Mouse (Mus musculus) left cerebral cortex, adult 11 months (tissue): ENCODE measurements at regions not wholly inside any gene's neighbourhood (a gene's known extent, or its start where the extent isn't known, plus 50 kb on each side); places are given as distances from the start of the nearest gene placed in this dataset.
A peak's percentile ranks its signal among the peaks of the same experiment; 100 is the strongest.

ENCODE experiments used
- DNase-seq: peaks from one replicate; pipeline ENCODE4 v3.0.0; 2022; ENCODE audit warnings: low spot score

DNA sequence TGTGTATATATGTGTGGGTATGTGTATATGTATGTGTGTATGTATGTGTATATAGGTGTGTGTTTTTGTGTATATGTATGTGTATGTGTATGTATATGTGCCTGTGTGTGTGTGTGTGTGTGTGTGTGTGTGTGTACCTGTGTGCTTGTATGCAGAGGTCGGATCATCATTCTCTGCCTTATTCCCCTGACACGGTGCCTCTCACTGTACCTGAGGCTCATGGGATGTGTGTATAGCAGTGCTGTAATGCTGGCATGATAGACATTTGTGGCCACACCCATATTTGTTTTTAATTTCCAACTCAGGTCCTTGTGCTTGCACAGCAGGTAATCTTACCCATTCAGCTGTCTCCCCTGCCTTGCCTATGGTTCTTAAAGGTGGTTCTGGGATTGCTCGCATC is 402.1 kb upstream of the Tmpo start:
- DNase-seq, result no peak

DNA sequence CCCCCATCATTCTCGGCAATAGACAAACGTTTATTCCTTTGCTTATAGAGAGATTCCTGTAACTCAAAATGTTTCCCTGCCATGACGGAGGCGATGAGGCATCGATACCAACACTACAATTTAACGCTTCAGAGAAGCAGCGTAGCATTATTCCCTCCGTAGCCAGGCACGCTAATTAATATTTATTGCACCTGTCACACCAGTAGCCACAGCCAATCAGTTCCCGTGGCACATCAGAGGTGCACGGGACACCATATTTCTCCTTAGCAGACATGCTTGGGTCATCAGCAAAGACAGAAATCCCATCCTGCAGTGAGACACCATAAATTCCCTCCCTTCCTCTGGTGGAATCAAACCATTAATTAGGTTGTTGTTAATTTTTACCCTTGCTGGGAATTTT is 399.8 kb upstream of the Tmpo start:
- DNase-seq, result no peak

DNA sequence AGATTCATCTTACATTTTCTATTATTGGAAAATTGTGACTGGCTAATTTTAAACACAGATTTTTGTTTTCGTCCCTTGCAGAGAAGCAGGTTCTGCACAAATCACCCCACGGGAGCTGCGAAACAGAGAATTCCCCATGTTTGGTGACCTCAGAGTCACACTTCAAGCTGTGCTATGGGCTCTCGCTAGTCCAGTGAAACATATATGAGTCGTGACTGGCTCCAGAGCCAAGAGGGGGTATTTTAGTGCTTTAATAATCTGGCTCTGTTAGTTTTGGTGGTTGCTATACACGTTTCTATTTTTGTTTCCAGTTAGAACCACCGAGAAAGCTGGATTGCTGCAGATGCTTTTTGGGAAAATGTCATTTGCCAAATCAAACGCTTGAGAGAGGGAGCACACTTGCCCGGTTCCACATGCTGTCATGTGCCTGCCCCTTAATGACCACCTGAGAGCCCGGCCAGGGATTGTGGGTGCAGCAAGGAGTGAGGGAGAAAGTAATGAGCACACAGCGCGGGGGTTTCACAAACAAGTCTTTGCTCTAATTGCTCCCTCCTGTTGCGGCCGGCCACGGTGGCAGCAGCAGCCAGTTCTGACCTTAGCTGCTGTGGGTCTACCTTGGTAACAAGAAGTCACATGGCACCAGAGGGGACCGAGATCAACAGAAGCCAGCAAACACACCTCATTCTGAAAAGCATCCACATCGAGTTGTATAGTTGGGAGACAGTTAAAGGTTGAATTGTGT is 394.4 kb upstream of the Tmpo start:
- DNase-seq, result no peak

DNA sequence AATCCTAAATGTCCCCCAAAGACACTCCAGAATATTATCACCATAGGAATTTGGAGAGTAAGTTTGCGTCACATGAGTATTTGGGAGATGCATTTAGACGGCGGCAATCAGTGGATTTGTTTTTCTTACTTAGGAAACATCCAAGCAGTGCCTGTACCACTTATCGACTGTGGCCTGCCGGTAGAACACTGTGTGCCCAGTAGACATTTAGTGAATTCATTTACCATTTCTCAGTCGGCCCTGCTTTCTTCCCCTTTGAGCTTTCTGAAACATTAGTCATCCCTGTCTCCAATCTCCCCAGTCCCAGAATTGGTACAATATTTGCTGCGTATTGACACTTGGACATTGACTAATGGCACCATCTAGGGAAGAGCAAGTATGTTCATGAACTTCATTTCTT is 391.7 kb upstream of the Tmpo start:
- DNase-seq, result no peak

DNA sequence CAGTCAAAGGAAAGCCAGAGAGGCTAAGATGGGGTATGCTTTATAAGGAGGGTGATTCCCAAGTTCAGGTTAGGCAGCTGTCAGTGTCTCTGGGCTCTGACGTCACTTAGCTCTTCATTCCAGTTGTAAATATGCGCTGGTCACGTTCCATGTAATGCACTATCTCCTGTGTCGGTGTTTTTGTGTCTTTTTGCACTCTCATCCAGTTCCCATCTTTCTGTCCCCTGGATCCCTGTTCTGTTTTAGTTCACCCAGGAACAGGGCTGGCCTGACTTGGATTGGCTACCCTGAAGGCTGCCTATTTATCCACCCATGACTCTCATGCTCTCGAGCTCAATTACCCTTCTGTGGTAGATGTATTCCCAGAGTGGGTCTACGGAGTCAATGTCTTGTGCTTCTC is 387.9 kb upstream of the Tmpo start:
- no peak for DNase-seq

DNA sequence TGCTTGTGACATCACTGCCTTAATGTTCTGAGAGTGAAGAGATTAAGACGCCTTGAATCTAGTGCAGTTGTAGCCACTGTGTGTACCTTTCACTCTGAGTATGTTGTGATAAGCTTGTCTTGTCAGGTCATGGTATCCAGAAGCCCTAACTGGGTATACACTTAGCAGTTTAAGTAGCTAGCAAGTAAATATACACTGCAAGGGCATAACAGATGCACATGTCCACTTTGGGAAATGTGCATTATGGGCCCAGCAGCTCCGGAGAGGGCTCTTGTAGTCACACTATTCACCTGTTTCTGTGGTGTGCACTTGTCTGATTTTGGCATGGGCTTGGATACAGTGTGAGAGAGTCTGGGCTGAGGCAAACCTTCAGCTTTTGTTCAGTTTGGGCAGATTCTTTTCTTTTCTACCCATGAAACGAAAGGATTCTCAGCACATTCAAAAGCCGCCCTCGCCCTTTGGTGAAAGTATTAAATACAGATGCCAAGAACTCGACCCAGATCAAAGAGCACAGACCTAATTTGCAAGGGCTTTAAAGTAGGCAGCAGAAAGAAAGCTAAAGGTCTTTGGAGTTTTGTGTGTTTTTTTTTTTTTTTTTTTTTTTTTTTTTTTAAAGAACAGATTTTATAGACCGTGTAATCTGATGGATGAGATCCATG is 385.1 kb upstream of the Tmpo start:
- DNase-seq, result no peak

DNA sequence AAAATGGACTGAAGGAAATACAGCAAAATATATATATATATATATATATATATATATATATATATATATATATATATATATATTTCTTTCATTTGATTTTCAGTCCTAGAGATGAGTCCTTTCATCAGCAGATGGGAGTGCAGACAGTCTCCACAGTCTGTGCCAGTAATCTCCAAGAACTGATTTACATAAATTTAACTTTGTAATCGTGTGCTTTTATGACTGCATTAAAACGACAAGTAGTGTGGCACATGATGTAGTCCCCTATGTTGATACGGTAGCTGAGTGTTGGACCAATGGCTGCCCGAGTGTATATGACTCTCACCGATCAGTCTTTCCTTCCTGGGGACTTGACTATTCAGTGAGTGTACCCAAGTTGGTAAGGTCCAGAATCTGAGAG is 378.2 kb upstream of the Tmpo start:
- DNase-seq, result no peak

DNA sequence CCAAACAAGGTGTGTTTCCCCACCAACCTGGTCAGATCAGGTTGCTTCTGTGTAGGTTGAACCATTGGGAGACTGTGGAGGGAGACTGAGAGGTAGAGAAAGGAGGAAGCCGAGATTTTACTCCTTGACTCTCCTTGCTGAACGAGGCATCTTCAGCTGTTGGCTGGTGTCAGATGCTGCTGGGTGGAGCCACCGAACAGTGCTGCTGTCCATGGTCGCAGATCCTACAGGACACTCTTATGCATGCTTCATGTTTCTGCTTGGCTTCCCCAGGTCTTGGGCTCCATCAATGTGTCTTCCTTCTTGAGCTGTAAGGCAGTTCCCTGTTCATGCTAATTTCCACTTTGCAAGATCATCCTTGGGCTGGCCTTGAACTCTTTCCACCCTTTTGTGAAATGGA is 367.0 kb upstream of the Tmpo start:
- DNase-seq, result no peak

DNA sequence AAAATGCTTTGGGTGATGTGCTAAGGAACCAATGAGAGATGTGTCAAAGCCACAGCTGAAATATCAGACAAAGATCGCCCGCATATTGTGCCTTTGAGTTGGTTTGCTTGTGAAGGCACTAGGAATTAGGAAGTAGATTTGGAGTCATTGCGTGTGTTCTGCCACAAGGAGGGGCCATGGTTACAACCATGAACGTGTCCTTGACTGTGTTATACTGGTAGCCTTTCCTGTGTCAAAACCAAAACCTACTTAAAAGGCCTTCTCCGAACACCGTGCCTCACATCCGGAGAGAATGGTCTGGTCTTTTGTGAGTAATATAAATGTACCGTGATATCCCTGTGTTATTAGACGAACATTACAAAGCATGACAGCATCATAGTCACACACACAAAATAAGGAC is 365.0 kb upstream of the Tmpo start:
- DNase-seq, result peak; percentile 41

DNA sequence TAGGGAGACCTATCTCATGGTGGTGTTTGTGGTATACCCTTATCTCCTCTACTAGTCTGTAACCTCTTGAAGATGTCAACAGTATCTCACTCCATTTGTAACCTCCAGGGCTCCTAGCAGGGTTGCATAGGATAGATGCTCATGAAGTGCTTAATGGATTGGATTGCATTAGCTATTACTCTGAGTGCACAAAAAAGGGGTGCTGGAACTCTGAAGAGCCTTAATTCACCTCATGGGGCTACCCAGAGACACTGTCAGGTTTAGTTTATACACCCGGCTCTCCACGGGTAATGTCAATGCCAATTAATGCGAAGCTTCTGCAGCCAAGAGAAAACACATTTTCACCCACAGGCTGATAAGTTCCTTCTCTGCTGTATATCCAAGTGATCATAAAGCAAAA is 364.3 kb upstream of the Tmpo start:
- no peak for DNase-seq

DNA sequence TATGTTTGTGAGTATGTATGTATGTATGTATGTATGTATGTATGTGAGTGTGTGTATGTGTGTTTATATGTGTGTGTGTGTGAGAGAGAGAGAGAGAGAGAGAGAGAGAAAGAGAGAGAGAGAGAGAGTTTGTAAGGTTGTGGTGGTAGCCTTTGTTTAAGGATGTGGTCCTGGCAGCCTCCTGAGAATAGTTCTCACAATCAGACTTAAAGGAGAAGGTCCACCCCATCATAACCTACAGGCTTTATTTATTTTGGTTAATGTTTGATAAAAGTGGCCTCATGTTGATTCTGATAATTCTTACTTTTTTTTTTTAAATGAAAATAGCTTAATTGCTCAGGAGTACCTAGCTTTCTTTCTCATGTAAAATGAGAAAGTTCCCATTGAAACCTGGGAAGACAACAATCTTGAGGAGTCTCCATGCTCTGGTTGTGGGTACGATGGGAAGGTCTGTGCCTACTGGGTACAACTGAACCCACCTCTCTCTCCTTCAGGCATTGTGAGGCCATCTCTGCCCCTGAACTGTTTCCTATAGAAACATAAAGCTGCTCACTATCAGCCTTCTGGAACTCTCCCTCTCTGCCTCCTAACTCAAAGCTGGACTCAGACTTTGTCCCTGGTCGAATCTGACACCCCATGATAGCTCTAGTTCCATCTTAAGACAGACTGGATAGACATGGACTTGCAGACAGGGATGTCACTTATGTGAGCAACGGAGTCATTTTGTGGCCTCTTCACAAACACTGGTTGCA is 362.2 kb upstream of the Tmpo start:
- no peak for DNase-seq

DNA sequence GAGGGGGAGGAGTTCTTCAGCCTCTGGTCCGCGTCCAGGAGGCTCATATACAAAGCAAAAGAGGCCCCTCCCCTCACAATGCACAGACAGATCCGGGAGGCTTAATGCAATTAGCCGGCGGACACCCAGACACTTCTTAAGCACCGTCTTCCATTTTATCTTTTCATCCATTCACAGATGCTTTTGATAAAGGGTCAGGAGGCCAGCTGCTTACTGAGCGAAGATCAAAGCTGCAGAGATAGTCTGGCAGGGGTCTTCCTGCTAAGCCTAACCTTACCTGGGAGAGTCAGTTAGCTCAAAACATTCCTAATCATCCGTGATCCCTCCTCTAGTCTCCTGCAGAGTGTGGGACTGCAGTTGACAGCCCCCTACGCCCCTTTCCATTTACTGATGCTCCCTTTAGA is 361.1 kb upstream of the Tmpo start:
- DNase-seq, result no peak

DNA sequence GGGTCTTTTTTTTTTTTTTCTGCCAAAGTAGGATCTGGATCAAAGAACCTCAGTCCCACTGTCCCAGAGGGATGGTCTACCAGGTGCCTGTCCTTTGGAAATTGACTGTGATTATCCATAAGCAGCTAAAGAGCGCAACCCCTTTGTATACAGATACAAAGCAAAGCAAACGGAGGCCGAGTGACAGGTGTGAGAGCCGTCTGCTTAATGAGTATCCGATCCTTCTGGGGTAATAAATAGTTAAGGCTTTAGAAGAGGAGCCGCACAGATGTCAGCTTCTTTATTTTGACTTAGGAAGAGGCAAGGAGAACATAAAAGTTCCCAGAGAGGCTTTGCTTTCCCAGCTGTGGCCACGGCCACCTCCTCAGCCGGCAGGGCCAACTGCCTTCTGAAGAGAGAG is 356.1 kb upstream of the Tmpo start:
- no peak for DNase-seq

DNA sequence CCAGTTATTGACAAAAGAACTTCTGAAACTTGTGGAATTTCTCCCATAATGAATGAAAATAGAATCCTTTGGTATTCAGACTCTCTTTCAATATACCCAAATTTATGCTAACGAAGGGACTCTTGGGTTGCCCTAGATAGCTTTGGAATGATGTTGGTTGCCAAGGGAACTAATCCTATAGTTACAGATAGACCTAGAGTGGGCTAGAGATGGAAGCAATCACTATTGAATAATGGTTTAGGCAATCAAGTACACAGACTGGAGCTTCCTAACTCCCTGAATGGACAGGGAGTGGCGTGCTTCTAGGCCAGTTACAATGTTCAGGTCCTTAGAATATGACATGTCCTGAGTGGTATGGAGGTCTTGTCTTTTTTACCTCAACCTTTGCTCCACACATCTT is 354.3 kb upstream of the Tmpo start:
- DNase-seq, result no peak

DNA sequence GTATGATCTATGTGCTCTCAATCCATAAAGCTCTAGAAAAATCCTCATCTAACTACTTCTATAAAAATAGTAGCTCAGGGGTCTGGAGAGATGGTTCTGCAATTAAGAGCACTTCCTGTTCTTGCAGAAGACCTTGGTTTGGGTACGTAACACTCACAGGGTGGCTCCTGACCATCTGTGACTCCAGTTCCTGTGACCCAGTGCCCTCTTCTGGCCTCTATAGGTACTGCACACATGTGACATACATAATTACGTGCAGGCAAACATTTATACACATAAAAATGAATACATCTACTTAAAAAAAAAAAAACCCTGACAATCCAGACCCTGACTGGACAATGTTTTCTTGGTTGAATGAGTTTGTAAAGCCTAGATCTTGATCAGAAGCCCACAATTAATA is 347.2 kb upstream of the Tmpo start:
- DNase-seq, result no peak

DNA sequence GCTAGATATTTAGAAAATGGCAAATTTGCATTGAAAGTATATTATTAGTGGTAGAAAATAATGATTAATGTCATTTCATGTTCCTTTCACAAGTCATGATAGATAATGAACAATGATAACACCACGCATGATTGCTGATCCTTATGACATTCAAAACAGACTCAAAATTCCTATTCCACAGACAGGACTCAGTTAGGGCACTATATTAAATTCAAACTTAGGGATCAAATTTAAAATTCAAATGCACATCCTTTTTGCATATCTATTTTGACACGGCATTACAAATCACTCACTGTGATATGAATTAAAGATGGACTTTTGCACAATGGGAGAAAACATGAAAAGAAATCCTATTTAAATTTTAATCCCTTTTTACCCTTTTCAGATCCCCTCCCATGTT is 340.1 kb upstream of the Tmpo start:
- DNase-seq, result no peak

DNA sequence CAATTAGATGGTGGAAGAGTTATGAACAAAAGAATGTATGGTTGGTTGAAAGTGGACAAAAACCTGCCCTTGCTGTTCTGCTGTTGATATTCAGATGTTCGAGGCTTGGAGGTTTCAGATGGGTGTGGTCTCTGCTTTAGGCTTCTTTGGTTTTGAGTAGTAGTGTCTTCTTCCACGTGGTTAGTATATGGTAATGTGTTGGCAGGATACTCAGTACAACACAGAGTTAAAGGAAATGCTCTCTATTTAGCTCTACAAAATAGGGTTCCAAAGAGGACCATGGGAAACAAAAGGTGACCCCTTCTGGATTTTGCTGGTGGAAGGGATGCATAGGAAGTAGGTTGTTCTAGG is 333.9 kb upstream of the Tmpo start:
- DNase-seq, result no peak

DNA sequence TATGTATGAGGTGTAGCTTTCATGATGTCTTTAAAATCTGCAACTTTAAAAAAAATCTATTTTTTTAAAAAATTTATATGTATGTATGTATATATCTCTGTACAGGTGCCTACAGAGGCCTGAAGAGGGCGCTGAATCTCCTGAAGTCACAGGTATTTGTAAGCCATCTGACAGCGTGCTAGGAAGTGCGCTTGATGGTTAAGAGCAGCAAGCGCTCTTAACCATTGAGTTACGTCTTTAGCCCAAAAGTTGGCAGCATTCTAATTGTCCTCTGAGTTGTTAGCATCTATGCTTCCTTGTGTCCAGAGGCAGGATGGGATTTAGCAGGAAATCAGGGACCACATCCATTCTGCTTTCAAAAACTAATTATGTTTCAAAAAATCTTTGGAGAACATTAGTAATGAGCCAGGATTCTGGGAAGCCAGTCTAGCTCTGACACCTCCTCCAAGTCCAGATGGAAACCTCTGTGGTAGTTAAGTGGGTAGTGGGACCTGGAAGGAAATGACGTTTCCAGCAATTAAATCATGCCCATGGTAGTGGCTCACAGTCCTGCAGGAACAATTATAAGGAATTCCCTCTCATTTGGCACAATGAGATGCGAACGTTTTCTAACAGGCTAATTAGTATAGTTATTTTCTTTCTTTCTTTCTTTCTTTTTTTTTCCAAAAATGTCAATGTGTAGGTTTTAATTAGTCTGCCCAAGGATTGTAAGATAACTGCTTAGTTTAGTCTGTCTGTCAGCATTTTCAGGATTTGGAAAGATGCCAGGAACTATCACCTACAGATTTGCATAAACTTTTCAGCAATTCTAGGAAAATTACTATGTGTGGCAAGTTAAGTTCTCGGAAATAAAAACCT is 333.3 kb upstream of the Tmpo start:
- DNase-seq, result no peak

DNA sequence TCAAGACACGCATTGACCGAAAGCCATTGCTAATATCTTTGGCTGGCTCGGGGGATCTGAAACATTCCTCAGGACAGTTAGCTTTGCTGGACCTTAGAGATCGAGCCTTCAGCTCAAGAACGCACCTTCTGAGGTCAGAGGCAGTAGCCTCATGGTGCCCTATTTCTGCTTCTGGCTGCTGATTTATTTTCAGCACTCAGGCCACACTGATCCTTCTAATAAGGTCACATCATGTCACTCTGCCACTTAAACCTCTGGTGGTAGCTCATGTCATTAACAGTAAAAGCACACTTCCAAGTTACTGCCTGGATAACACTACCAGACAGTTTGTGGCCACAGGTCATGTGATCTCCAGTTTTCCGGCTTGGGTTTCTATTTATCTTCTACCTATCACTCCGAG is 325.9 kb upstream of the Tmpo start:
- DNase-seq, result no peak

DNA sequence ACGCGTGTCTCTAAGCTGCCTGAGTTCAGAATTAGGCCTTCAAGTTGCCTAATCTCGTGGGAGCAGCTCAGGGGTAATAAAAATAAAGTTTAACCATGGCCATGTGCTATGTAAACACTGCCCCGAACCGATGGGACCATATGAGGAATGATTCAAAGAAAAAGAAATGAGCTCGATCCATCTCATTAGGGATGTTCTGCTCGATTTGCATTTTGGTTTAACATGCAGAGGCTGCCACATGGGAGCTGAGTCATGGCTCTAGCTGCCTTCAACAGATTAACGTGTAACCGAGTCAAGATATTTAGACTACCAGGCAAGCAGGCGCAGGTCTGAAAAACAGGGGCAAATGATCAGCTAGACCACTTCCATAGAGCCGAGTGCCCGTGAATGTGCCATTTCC is 323.8 kb upstream of the Tmpo start:
- no peak for DNase-seq

DNA sequence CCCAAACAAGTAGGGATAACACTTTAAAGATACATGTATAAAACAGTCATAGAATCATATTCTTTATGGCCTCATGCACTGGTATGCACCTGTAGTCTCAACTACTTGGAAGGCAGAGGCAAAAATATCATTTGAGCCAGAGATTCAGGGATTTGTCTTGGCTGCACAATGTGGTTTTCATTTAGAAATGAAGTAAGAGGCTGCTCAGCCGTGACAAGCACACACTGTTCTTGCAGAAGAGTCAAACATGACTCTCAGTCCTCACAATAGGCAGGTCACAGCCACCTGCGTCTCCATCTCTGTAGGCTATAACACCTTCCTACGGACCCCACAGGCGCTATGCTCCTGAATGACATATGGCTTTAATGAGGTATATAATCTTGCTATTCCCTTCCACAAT is 317.4 kb upstream of the Tmpo start:
- no peak for DNase-seq

DNA sequence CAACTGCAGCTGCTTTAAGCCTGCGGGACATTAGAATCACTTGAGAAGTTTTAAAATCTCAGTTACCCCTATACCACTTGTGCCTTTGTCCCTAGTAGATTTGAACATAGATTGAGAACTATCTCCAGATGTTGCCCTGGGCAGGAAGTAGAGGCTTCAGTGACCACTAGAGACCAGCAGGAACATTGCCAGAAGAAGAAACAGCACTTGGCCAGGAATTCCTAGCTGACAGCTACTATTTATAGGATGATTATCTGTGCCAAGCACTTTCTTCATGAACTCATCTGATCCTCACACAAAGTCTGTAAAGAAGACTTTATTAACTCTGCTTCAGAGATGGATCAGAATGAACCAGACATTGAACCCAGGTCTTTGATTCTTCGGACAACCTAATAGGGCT is 283.6 kb upstream of the Tmpo start:
- DNase-seq, result no peak
